Comparison of ENCODE assay signal across 7 mouse cellular contexts in the genomic region with DNA sequence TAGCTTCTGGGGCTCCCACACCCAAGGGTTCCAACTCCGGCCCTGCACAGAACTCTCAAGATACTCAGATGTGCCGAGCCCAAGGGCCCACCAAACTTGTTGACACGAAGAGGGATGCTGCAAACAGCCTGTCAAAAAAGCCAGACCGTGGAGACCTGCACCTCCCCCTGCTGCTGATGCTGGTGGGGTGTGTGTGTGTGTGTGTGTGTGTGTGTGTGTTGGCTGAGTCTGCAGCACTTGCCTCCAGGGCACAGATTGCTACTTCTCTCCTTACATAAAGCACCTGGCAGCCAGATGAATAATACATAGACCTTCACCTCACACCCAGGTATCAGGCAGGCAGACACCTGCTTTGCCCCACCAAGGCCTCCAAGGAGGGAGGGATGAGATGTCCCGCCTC. TPM values are rescaled to one million over a fixed set of nuclear protein-coding genes. Genes with fewer than 3 reads are reported as not detected.
DNase-seq lines count a peak whose midpoint lies in the region; ATAC-seq and TF ChIP-seq lines count a peak whose summit lies in the region.

No protein-coding gene starts in this region.

- peak overlapping the region; percentile 86 for H3K4me2 ChIP-seq in hindbrain, embryonic 11.5 days (replicated peaks; ENCODE audit: low read depth, low read length)
- H3K4me2 ChIP-seq in midbrain, embryonic 15.5 days = peak overlapping the region; percentile 89

- 36% methylated on average over 5 of the region's 5 CpGs for WGBS in liver, adult 2 months
- 25% methylated on average over 5 of the region's 5 CpGs for WGBS in hindbrain, embryonic 11.5 days
- 18% methylated on average over 5 of the region's 5 CpGs for WGBS in midbrain, embryonic 15.5 days

- H3K36me3 ChIP-seq in liver, adult 2 months (ENCODE audit: control insufficient read depth, insufficient read depth, low read length) = no peaks in the 10 kb centered on the region
- H3K36me3 ChIP-seq in hindbrain, embryonic 11.5 days (ENCODE audit: control insufficient read depth, insufficient read depth, low read length) = no peaks in the 10 kb centered on the region
- no peaks in the 10 kb centered on the region for H3K36me3 ChIP-seq in midbrain, embryonic 15.5 days (replicated peaks)

- DNase-seq in liver, adult 2 months (ENCODE audit: extremely low read depth, low read depth, low spot score) = no peak
- no peak for DNase-seq in liver
- peak; percentile 28 for DNase-seq in hindbrain, embryonic 11.5 days (ENCODE audit: low spot score)
- no peak for DNase-seq in c-Kit-positive CD71-positive TER-119-positive erythroid progenitor cells, embryonic 14.5 days (ENCODE audit: low spot score)
- no peak for DNase-seq in kidney, adult 9 months

- peaks cover 21% of the 10 kb centered on the region for H3K4me1 ChIP-seq in liver, adult 2 months (ENCODE audit: control insufficient read depth, insufficient read depth, low read length)
- peaks cover 39% of the 10 kb centered on the region for H3K4me1 ChIP-seq in bone marrow macrophage, adult 2 months (ENCODE audit: control insufficient read depth, insufficient read depth, low read length)
- H3K4me1 ChIP-seq in hindbrain, embryonic 11.5 days (replicated peaks; ENCODE audit: control insufficient read depth, insufficient read depth, low read length) = peaks cover 5% of the 10 kb centered on the region
- peaks cover 41% of the 10 kb centered on the region for H3K4me1 ChIP-seq in midbrain, embryonic 15.5 days

- no peak overlapping the region; the same call in 1 of the 2 replicates for H3K4me3 ChIP-seq in liver, adult 2 months (ENCODE audit: insufficient read depth, low read depth, low read length)
- peak overlapping the region; percentile 68 for H3K4me3 ChIP-seq in bone marrow macrophage, adult 2 months (ENCODE audit: insufficient read depth, low read length)
- peak overlapping the region; percentile 96 for H3K4me3 ChIP-seq in hindbrain, embryonic 11.5 days (ENCODE audit: low read depth, low read length)
- H3K4me3 ChIP-seq in midbrain, embryonic 15.5 days = peak overlapping the region; percentile 87

- no peak for ATAC-seq in hindbrain, embryonic 11.5 days (ENCODE audit: low FRiP score)
- no peak for ATAC-seq in midbrain, embryonic 15.5 days (replicated peaks)

- peaks cover 50% of the 10 kb centered on the region for H3K79me2 ChIP-seq in liver, adult 2 months (ENCODE audit: control insufficient read depth, insufficient read depth, low read length)

- H3K9ac ChIP-seq in liver, adult 2 months (ENCODE audit: low read depth, low read length) = 0 out of 2 replicates have a peak overlapping the region, but pooled peaks have one; percentile 23
- H3K9ac ChIP-seq in hindbrain, embryonic 11.5 days (ENCODE audit: low read depth, low read length) = peak overlapping the region; percentile 90
- peak overlapping the region; percentile 85 for H3K9ac ChIP-seq in midbrain, embryonic 15.5 days

- TF ChIP-seq CTCF in liver, adult 2 months (IDR thresholded peaks at IDR 0.05; ENCODE audit: low read depth, low read length) = no peak
- no peak for TF ChIP-seq CTCF in bone marrow macrophage, adult 2 months (IDR thresholded peaks at IDR 0.05; ENCODE audit: low read depth, low read length)

- no peaks in the 10 kb centered on the region for H3K9me3 ChIP-seq in hindbrain, embryonic 11.5 days (ENCODE audit: control insufficient read depth, low read length)
- H3K9me3 ChIP-seq in midbrain, embryonic 15.5 days = no peaks in the 10 kb centered on the region

- no peaks in the 10 kb centered on the region for H3K27me3 ChIP-seq in liver, adult 2 months (ENCODE audit: control insufficient read depth, insufficient read depth, low read length)
- H3K27me3 ChIP-seq in hindbrain, embryonic 11.5 days (ENCODE audit: control insufficient read depth, insufficient read depth, low read length) = no peaks in the 10 kb centered on the region
- H3K27me3 ChIP-seq in midbrain, embryonic 15.5 days (replicated peaks) = no peaks in the 10 kb centered on the region

- TF ChIP-seq POLR2A in liver, adult 2 months (IDR thresholded peaks at IDR 0.05; ENCODE audit: extremely low read depth, insufficient read depth, low read length) = no peak
- TF ChIP-seq POLR2A in bone marrow macrophage, adult 2 months (IDR thresholded peaks at IDR 0.05; ENCODE audit: borderline replicate concordance, low read depth, low read length) = no peak

- no peak overlapping the region for H3K27ac ChIP-seq in liver, adult 2 months (replicated peaks; ENCODE audit: insufficient read depth, low read depth, low read length)
- H3K27ac ChIP-seq in bone marrow macrophage, adult 2 months (ENCODE audit: insufficient read depth, low read depth, low read length) = no peak overlapping the region
- no peak overlapping the region for H3K27ac ChIP-seq in hindbrain, embryonic 11.5 days (ENCODE audit: low read depth, low read length)
- H3K27ac ChIP-seq in midbrain, embryonic 15.5 days = peak overlapping the region; percentile 78; the same call in 1 of the 2 replicates

RNA-seq across cellular contexts. Expression of a gene that starts 1.2 kb away (rescaled TPM):
- 6.0 and 10.1 TPM in 2 replicates for total RNA-seq in liver, adult 2 months (2014; rRNA removed)
- 46.8 and 48.7 TPM in 2 replicates for polyA plus RNA-seq in liver, adult 2 months (2012; rRNA removed)
- 48.1 and 51.2 TPM in 2 replicates for polyA plus RNA-seq in bone marrow macrophage, adult 2 months (2012; ENCODE audit: insufficient read depth, insufficient read length, missing spikeins)
- 32.7 and 33.5 TPM in 2 replicates for polyA plus RNA-seq in hindbrain, embryonic 11.5 days (2014; fragmentation: Nextera tagmentation; extraction: Ambion mirVana)
- 47.9 and 54.9 TPM in 2 replicates for polyA plus RNA-seq in midbrain, embryonic 15.5 days (2015; fragmentation: Nextera tagmentation; extraction: Ambion mirVana)

RNA-seq across cellular contexts. Expression of a gene that starts 53.2 kb away (rescaled TPM):
- 4.3 and 6.8 TPM in 2 replicates for total RNA-seq in liver, adult 2 months (2014; rRNA removed)
- 4.7 and 6.6 TPM in 2 replicates for polyA plus RNA-seq in liver, adult 2 months (2012; rRNA removed)
- polyA plus RNA-seq in bone marrow macrophage, adult 2 months (2012; ENCODE audit: insufficient read depth, insufficient read length, missing spikeins) = 60.7 and 61.8 TPM in 2 replicates
- polyA plus RNA-seq in hindbrain, embryonic 11.5 days (2014; fragmentation: Nextera tagmentation; extraction: Ambion mirVana) = 193 and 195 TPM in 2 replicates
- polyA plus RNA-seq in midbrain, embryonic 15.5 days (2015; fragmentation: Nextera tagmentation; extraction: Ambion mirVana) = 284 and 297 TPM in 2 replicates

RNA-seq across cellular contexts. Expression of a gene that starts 55.8 kb away (rescaled TPM):
- 8.5 and 10.8 TPM in 2 replicates for total RNA-seq in liver, adult 2 months (2014; rRNA removed)
- polyA plus RNA-seq in liver, adult 2 months (2012; rRNA removed) = 0.75 and 0.89 TPM in 2 replicates
- polyA plus RNA-seq in bone marrow macrophage, adult 2 months (2012; ENCODE audit: insufficient read depth, insufficient read length, missing spikeins) = 0.90 and 1.5 TPM in 2 replicates
- 1.6 and 1.8 TPM in 2 replicates for polyA plus RNA-seq in hindbrain, embryonic 11.5 days (2014; fragmentation: Nextera tagmentation; extraction: Ambion mirVana)
- 0.80 and 1.0 TPM in 2 replicates for polyA plus RNA-seq in midbrain, embryonic 15.5 days (2015; fragmentation: Nextera tagmentation; extraction: Ambion mirVana)

Comparison
In these comparisons a context has a peak if more than half of its experiments do, and no peak if none do; other contexts are left out.
1. H3K9ac ChIP-seq: peak in every context shown above with its lines; median percentile 90 in hindbrain, embryonic 11.5 days; 85 in midbrain, embryonic 15.5 days; 23 in liver, adult 2 months.